Mouse (Mus musculus) liver, adult 2 months (tissue): ENCODE results near the gene Aqp7.

ENCODE experiments used
- CTCF ChIP-seq: fragments of 200-500 bp; IDR thresholded peaks from 2 replicates; pipeline ENCODE4 v1.5.1; 2011; ENCODE audit warnings: low read depth, low read length, control low read depth
- POLR2A ChIP-seq: fragments of 200-500 bp; IDR thresholded peaks from 2 replicates; pipeline ENCODE4 v1.6.1; 2011; ENCODE audit warnings: low read length, control low read depth; ENCODE audit not compliant: insufficient read depth; ENCODE audit errors: extremely low read depth

GRCm38 (mm10) chr4:41031242-41031641, 16.7 kb downstream of the Aqp7 start:
- TF ChIP-seq CTCF (no peak), POLR2A (no peak)
